Comparison of ENCODE assay signal across 20 mouse cellular contexts in genomic region chr2:169609956-169610355, GRCm38 (mm10). TPM values are rescaled to one million over a fixed set of nuclear protein-coding genes. Genes with fewer than 3 reads are reported as not detected.
DNase-seq lines count a peak whose midpoint lies in the region; ATAC-seq and TF ChIP-seq lines count a peak whose summit lies in the region.
"Had no signal": no experiment of that assay in that cellular context is flagged by ENCODE, and none has a peak within 500 bp of the region (broad histone marks: within the 10 kb centered on the region; RNA-seq: fewer than 3 reads in every experiment).

No protein-coding gene starts in this region.

- DNase-seq in hindbrain, postnatal 0 days (ENCODE audit: low spot score): no peak
- no peak for DNase-seq in hindbrain, embryonic 11.5 days (ENCODE audit: low spot score)
- DNase-seq in brain, embryonic 14.5 days (ENCODE audit: low read depth): peak; percentile 33
- DNase-seq in embryonic facial prominence, embryonic 10.5 days (ENCODE audit: low spot score): peak; percentile 39
- DNase-seq in lung, postnatal 10 days: peak; percentile 46
- DNase-seq in cerebellum, adult 2 months: no peak
- no peak for DNase-seq in urinary bladder, postnatal 4 days (ENCODE audit: low spot score in 2 of 2)
- DNase-seq: cerebellum, adult 11-12 months; gastrocnemius, adult 2 months; layer of hippocampus, adult 9-11 months; liver, postnatal 0 days; midbrain, embryonic 14.5 days had no signal

- ATAC-seq in hindbrain, postnatal 0 days: no peak
- no peak for ATAC-seq in hindbrain, embryonic 11.5 days (ENCODE audit: low FRiP score)
- ATAC-seq in intestine, postnatal 0 days: no peak
- ATAC-seq: intestine, embryonic 16.5 days; liver, postnatal 0 days had no signal

- H3K27ac ChIP-seq in hindbrain, postnatal 0 days: no peak overlapping the region
- H3K27ac ChIP-seq in hindbrain, embryonic 11.5 days (ENCODE audit: low read depth, low read length): no peak overlapping the region
- H3K27ac ChIP-seq in embryonic facial prominence, embryonic 10.5 days (replicated peaks): peak overlapping the region; percentile 12; the same call in 1 of the 2 replicates
- no peak overlapping the region for H3K27ac ChIP-seq in cerebellum, adult 2 months (ENCODE audit: insufficient read depth, low read length)
- no peak overlapping the region for H3K27ac ChIP-seq in intestine, postnatal 0 days (ENCODE audit: low read depth, low read length)
- H3K27ac ChIP-seq: gastrocnemius, adult 2 months; heart, embryonic 15.5 days had no signal

- WGBS in hindbrain, postnatal 0 days: 45% methylated on average over 13 of the region's 13 CpGs
- 59% methylated on average over 13 of the region's 13 CpGs for WGBS in hindbrain, embryonic 11.5 days
- WGBS in embryonic facial prominence, embryonic 10.5 days: 41% methylated on average over 13 of the region's 13 CpGs
- WGBS in cerebellum, adult 2 months: 61% methylated on average over 13 of the region's 13 CpGs
- 67% methylated on average over 13 of the region's 13 CpGs for WGBS in intestine, postnatal 0 days

- no peak for TF ChIP-seq CTCF in hindbrain, postnatal 0 days (IDR thresholded peaks at IDR 0.05; ENCODE audit: low read depth)
- TF ChIP-seq CTCF in brain, embryonic 14.5 days (IDR thresholded peaks at IDR 0.05; ENCODE audit: borderline replicate concordance, extremely low read depth, insufficient read depth, insufficient read length): no peak
- no peak for TF ChIP-seq CTCF in cerebellum, adult 2 months (IDR thresholded peaks at IDR 0.05; ENCODE audit: borderline replicate concordance, insufficient read depth, low read depth, low read length)
- no peak for TF ChIP-seq CTCF in intestine, postnatal 0 days (IDR thresholded peaks at IDR 0.05; ENCODE audit: low read depth)

- no peaks in the 10 kb centered on the region for H3K4me1 ChIP-seq in hindbrain, postnatal 0 days (ENCODE audit: insufficient read depth, low read length)
- no peaks in the 10 kb centered on the region for H3K4me1 ChIP-seq in hindbrain, embryonic 11.5 days (replicated peaks; ENCODE audit: control insufficient read depth, insufficient read depth, low read length)
- peaks cover 43% of the 10 kb centered on the region for H3K4me1 ChIP-seq in embryonic facial prominence, embryonic 10.5 days
- no peaks in the 10 kb centered on the region for H3K4me1 ChIP-seq in cerebellum, adult 2 months (ENCODE audit: control insufficient read depth, insufficient read depth, low read length)
- H3K4me1 ChIP-seq in intestine, postnatal 0 days (replicated peaks; ENCODE audit: control insufficient read depth, insufficient read depth, low read length): no peaks in the 10 kb centered on the region

- H3K4me3 ChIP-seq in hindbrain, postnatal 0 days (ENCODE audit: low read length): no peak overlapping the region
- H3K4me3 ChIP-seq in hindbrain, embryonic 11.5 days (ENCODE audit: low read depth, low read length): no peak overlapping the region
- no peak overlapping the region for H3K4me3 ChIP-seq in embryonic facial prominence, embryonic 10.5 days
- no peak overlapping the region for H3K4me3 ChIP-seq in cerebellum, adult 2 months (replicated peaks; ENCODE audit: insufficient read depth, low read depth, low read length)
- H3K4me3 ChIP-seq in intestine, postnatal 0 days (ENCODE audit: low read depth, low read length): no peak overlapping the region
- H3K4me3 ChIP-seq: gastrocnemius, adult 2 months; heart, embryonic 15.5 days had no signal

- no peak for TF ChIP-seq POLR2A in brain, embryonic 14.5 days (IDR thresholded peaks at IDR 0.05; ENCODE audit: borderline replicate concordance, extremely low read depth, insufficient read depth, insufficient read length, poor library complexity, severe bottlenecking)
- TF ChIP-seq POLR2A in cerebellum, adult 2 months (IDR thresholded peaks at IDR 0.05; ENCODE audit: borderline replicate concordance, insufficient read depth, low read length): no peak

- H3K4me2 ChIP-seq in hindbrain, postnatal 0 days (ENCODE audit: low read depth, low read length): 0 out of 2 replicates have a peak overlapping the region, but pooled peaks have one; percentile 1
- no peak overlapping the region for H3K4me2 ChIP-seq in hindbrain, embryonic 11.5 days (replicated peaks; ENCODE audit: low read depth, low read length)
- H3K4me2 ChIP-seq in intestine, postnatal 0 days (replicated peaks; ENCODE audit: low read depth): no peak overlapping the region
- H3K4me2 ChIP-seq: heart, embryonic 15.5 days had no signal

- no peak overlapping the region for H3K9ac ChIP-seq in hindbrain, postnatal 0 days (replicated peaks; ENCODE audit: low read length)
- H3K9ac ChIP-seq in hindbrain, embryonic 11.5 days (ENCODE audit: low read depth, low read length): no peak overlapping the region
- no peak overlapping the region for H3K9ac ChIP-seq in intestine, postnatal 0 days (ENCODE audit: low read depth, low read length)
- H3K9ac ChIP-seq: heart, embryonic 15.5 days; liver, postnatal 0 days had no signal

- H3K27me3 ChIP-seq in hindbrain, postnatal 0 days (ENCODE audit: insufficient read depth, low read length): no peaks in the 10 kb centered on the region
- no peaks in the 10 kb centered on the region for H3K27me3 ChIP-seq in hindbrain, embryonic 11.5 days (ENCODE audit: control insufficient read depth, insufficient read depth, low read length)
- no peaks in the 10 kb centered on the region for H3K27me3 ChIP-seq in embryonic facial prominence, embryonic 10.5 days (replicated peaks; ENCODE audit: low read depth, poor library complexity, severe bottlenecking)
- H3K27me3 ChIP-seq in cerebellum, adult 2 months (ENCODE audit: control insufficient read depth, insufficient read depth, low read length): no peaks in the 10 kb centered on the region; the same call in 1 of the 2 replicates
- H3K27me3 ChIP-seq in intestine, postnatal 0 days (replicated peaks; ENCODE audit: control insufficient read depth, insufficient read depth, low read length): no peaks in the 10 kb centered on the region
- H3K27me3 ChIP-seq: heart, embryonic 15.5 days had no signal

- H3K36me3 ChIP-seq in hindbrain, postnatal 0 days (ENCODE audit: insufficient read depth, low read length): no peaks in the 10 kb centered on the region
- no peaks in the 10 kb centered on the region for H3K36me3 ChIP-seq in hindbrain, embryonic 11.5 days (ENCODE audit: control insufficient read depth, insufficient read depth, low read length)
- no peaks in the 10 kb centered on the region for H3K36me3 ChIP-seq in embryonic facial prominence, embryonic 10.5 days (replicated peaks)
- H3K36me3 ChIP-seq in intestine, postnatal 0 days (ENCODE audit: control insufficient read depth, insufficient read depth): no peaks in the 10 kb centered on the region
- H3K36me3 ChIP-seq: heart, embryonic 15.5 days had no signal

- no peaks in the 10 kb centered on the region for H3K9me3 ChIP-seq in hindbrain, postnatal 0 days (ENCODE audit: low read length)
- H3K9me3 ChIP-seq in hindbrain, embryonic 11.5 days (ENCODE audit: control insufficient read depth, low read length): no peaks in the 10 kb centered on the region
- no peaks in the 10 kb centered on the region for H3K9me3 ChIP-seq in embryonic facial prominence, embryonic 10.5 days
- no peaks in the 10 kb centered on the region for H3K9me3 ChIP-seq in intestine, postnatal 0 days (ENCODE audit: control insufficient read depth)
- H3K9me3 ChIP-seq: heart, embryonic 15.5 days had no signal

RNA-seq across cellular contexts. Expression of gene Gm11011, which starts 22.4 kb away (rescaled TPM):
- not detected in 2 replicates for total RNA-seq in hindbrain, postnatal 0 days (2014; rRNA removed)
- polyA plus RNA-seq in hindbrain, postnatal 0 days (2015; fragmentation: Nextera tagmentation; extraction: Ambion mirVana): not detected in 2 replicates
- polyA plus RNA-seq in hindbrain, embryonic 11.5 days (2014; fragmentation: Nextera tagmentation; extraction: Ambion mirVana): not detected in 2 replicates
- not detected in 2 replicates for polyA plus RNA-seq in brain, embryonic 14.5 days (2012; rRNA removed)
- polyA plus RNA-seq in embryonic facial prominence, embryonic 10.5 days (2016; fragmentation: Nextera tagmentation; extraction: Ambion mirVana): not detected in 2 replicates
- not detected in 2 replicates for polyA plus RNA-seq in cerebellum, adult 2 months (2012; rRNA removed)
- polyA plus RNA-seq in intestine, postnatal 0 days (2015; fragmentation: Nextera tagmentation; extraction: Ambion mirVana): not detected in 2 replicates
- total RNA-seq: gastrocnemius, adult 2 months; left cerebral cortex, postnatal 14 days had no signal
- polyA plus RNA-seq: embryonic facial prominence, embryonic 11.5 days; forebrain, embryonic 11.5 days; heart, embryonic 15.5 days; intestine, embryonic 16.5 days; liver, postnatal 0 days; midbrain, embryonic 14.5 days; neural tube, embryonic 14.5 days; stomach, embryonic 14.5 days had no signal

RNA-seq across cellular contexts. Expression of gene Tshz2, which starts 22.9 kb away (rescaled TPM):
- total RNA-seq in hindbrain, postnatal 0 days (2014; rRNA removed): 40.2 and 47.0 TPM in 2 replicates
- polyA plus RNA-seq in hindbrain, postnatal 0 days (2015; fragmentation: Nextera tagmentation; extraction: Ambion mirVana): 29.0 and 31.4 TPM in 2 replicates
- polyA plus RNA-seq in hindbrain, embryonic 11.5 days (2014; fragmentation: Nextera tagmentation; extraction: Ambion mirVana): 5.9 and 6.4 TPM in 2 replicates
- 18.9 and 42.6 TPM in 2 replicates for polyA plus RNA-seq in brain, embryonic 14.5 days (2012; rRNA removed)
- 2.7 and 3.4 TPM in 2 replicates for polyA plus RNA-seq in embryonic facial prominence, embryonic 10.5 days (2016; fragmentation: Nextera tagmentation; extraction: Ambion mirVana)
- 12.5 and 16.1 TPM in 2 replicates for polyA plus RNA-seq in cerebellum, adult 2 months (2012; rRNA removed)
- polyA plus RNA-seq in intestine, postnatal 0 days (2015; fragmentation: Nextera tagmentation; extraction: Ambion mirVana): 6.3 and 6.6 TPM in 2 replicates

Comparison
In these comparisons a context has a peak if more than half of its experiments do, and no peak if none do; other contexts are left out.
1. DNase-seq: peak in brain, embryonic 14.5 days (single experiment), embryonic facial prominence, embryonic 10.5 days (single experiment) and lung, postnatal 10 days (single experiment); none in hindbrain, postnatal 0 days (single experiment), hindbrain, embryonic 11.5 days (single experiment), cerebellum, adult 2 months (0 of 2) and urinary bladder, postnatal 4 days (0 of 2).